Mouse (Mus musculus) liver, embryonic 12.5 days (tissue): ENCODE results near the gene Rnf151. TPM values are rescaled to one million over a fixed set of nuclear protein-coding genes. Genes with fewer than 3 reads are reported as not detected.
A peak's percentile ranks its signal among the peaks of the same experiment; 100 is the strongest.

Source experiments
- ATAC-seq: fragments of 200-750 bp; cut with Nextera tagmentation; 2 replicates; pipeline ENCODE4 v1.8.0; 2017; ENCODE audit warnings: moderate number of reproducible peaks, mild to moderate bottlenecking, moderate library complexity
- H3K27ac ChIP-seq: fragments of 300-500 bp; sonication (generic); 2 replicates; pipeline ENCODE4 v1.5.1; 2016; ENCODE audit warnings: mild to moderate bottlenecking
- H3K27me3 ChIP-seq: fragments of 300-500 bp; sonication (generic); replicated peaks from 2 replicates; pipeline ENCODE4 v1.6.1; 2016; ENCODE audit warnings: mild to moderate bottlenecking, moderate library complexity
- H3K36me3 ChIP-seq: fragments of 300-500 bp; sonication (generic); 2 replicates; pipeline ENCODE4 v1.6.1; 2016; ENCODE audit warnings: mild to moderate bottlenecking, moderate library complexity
- H3K4me1 ChIP-seq: fragments of 300-500 bp; sonication (generic); 2 replicates; pipeline ENCODE4 v1.6.1; 2016
- H3K4me2 ChIP-seq: fragments of 300-500 bp; sonication (generic); 2 replicates; pipeline ENCODE4 v1.6.1; 2016; ENCODE audit warnings: mild to moderate bottlenecking, moderate library complexity
- H3K4me3 ChIP-seq: fragments of 300-500 bp; sonication (generic); 2 replicates; pipeline ENCODE4 v1.5.1; 2016; ENCODE audit warnings: mild to moderate bottlenecking, moderate library complexity
- H3K9ac ChIP-seq: fragments of 300-500 bp; sonication (generic); 2 replicates; pipeline ENCODE4 v1.6.1; 2016; ENCODE audit warnings: mild to moderate bottlenecking, moderate library complexity
- H3K9me3 ChIP-seq: fragments of 300-500 bp; sonication (generic); replicated peaks from 2 replicates; pipeline ENCODE4 v1.6.1; 2016; ENCODE audit warnings: mild to moderate bottlenecking, moderate library complexity
- whole genome bisulfite sequencing: fragments of 180-500 bp; shearing (Covaris S2); methylation state at CpG from one replicate; pipeline ENCODE4 v1.1.7; 2016; ENCODE audit not compliant: insufficient replicate concordance; 5-methylcytosine and 5-hydroxymethylcytosine counted together
- polyA plus RNA-seq: library from polyadenylated mRNA; unstranded; fragments of >200 nt; fragmentation: Nextera tagmentation; extraction: Ambion mirVana; gene quantifications from 2 replicates; pipeline ENCODE4 v1.2.1, GENCODE M21; 2016

Rnf151 gene
- polyA plus RNA-seq, result 0.19 and 0.46 TPM in 2 replicates

DNA sequence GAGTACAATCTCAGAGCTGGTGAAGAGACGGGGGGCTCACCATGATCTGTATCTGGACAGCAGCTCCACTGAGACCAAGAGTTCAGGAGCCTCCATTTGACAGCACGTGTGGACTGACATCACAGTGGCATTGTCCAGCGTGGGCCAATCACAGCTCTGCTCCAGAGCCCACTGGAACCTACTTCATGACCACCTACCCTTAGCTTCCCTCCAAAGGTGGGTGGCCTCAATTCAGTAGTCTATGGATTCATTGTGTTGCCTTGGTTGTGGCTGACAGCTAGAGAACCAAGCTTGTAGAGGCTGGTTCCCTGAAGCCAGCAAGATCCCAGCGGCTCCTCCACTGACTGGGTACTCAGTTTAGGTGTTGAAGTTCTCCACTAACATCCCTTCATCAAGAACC lies at the start of gene Rnf151, which contains the start of gene Rps2:
TSS of gene Rnf151 (minus strand) at position 121 of the 400 bp plus-strand sequence.
TSS of gene Rps2 (plus strand) at position 174 of the 400 bp plus-strand sequence.
- H3K4me3 ChIP-seq, result peak within 1 kb of the TSS; percentile 92
- H3K4me1 ChIP-seq, result peaks cover 33% of the 10 kb centered on the region
- H3K27me3 ChIP-seq, result no peaks in the 10 kb centered on the region
- no peaks in the 10 kb centered on the region for H3K9me3 ChIP-seq
- no peak for ATAC-seq
- H3K27ac ChIP-seq, result peak within 1 kb of the TSS; percentile 85
- H3K4me2 ChIP-seq, result peak within 1 kb of the TSS; percentile 80
- peak within 1 kb of the TSS; percentile 93 for H3K9ac ChIP-seq
- H3K36me3 ChIP-seq, result peaks cover 59% of the 10 kb centered on the region
- WGBS, result 67% methylated on average over 4 of the region's 4 CpGs

- no peak overlapping the region for H3K4me3 ChIP-seq
- ATAC-seq, result no peak
- H3K27ac ChIP-seq, result no peak overlapping the region
- H3K36me3 ChIP-seq, result no peaks in the 10 kb centered on the region
- H3K27me3 ChIP-seq, result peaks cover 79% of the 10 kb centered on the region
- H3K9ac ChIP-seq, result no peak overlapping the region
- no peak overlapping the region for H3K4me2 ChIP-seq
- no peaks in the 10 kb centered on the region for H3K9me3 ChIP-seq
- WGBS, result 27% methylated on average over 12 of the region's 12 CpGs
- no peaks in the 10 kb centered on the region; the same call in 1 of the 2 replicates for H3K4me1 ChIP-seq
Observed at GRCm38 (mm10) chr17:24766266-24766875, 48.5 kb upstream of the Rnf151 start.

DNA sequence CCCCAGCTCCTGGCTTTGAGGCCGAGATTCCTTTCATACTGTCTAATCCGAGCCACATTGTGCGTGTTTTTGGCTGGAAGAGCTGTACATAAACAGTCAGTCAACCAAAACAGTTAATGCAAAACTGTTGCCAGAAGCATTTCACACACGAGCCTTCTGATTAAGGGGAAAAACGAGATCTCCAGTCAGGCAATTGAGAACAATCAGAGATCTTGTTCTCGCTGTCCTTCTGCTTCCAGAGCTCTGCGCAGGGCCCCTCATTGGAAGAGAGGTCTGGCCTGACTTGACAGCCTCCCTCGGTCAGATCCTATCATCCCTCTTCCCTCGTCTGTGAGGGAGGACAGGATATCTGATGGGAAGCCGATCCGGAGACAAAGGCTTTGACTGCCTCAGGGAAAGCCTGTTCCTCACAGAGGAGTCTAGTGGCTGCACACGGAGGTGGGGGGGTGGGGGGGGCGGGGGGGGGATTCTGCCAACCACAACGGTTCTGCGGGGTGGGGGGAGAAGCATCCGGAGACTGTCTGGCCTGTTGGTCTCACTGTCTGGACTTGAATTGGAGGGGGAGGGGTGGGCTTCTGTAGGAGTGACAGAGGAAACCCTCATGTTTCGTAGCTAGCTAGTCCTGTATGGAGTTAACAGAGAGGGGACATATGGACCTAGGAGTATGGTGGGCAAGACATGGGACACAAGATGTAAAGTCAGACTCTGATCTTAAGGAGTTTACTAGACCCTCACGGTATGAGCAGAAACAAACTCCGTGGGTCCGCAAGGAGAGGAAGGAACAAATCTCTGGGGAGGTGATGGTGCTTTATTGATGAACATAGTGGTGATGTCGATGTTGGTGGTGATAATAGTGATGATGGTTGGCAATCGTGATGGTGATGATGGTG lies 47.4 kb upstream of the Rnf151 start:
- H3K36me3 ChIP-seq, result no peaks in the 10 kb centered on the region
- no peak for ATAC-seq
- no peak overlapping the region for H3K4me2 ChIP-seq
- H3K4me1 ChIP-seq, result no peaks in the 10 kb centered on the region; the same call in 1 of the 2 replicates
- peaks cover 89% of the 10 kb centered on the region for H3K27me3 ChIP-seq
- no peak overlapping the region for H3K4me3 ChIP-seq
- WGBS, result 33% methylated on average over 22 of the region's 22 CpGs
- H3K27ac ChIP-seq, result no peak overlapping the region
- no peaks in the 10 kb centered on the region for H3K9me3 ChIP-seq
- H3K9ac ChIP-seq, result no peak overlapping the region

GRCm38 (mm10) chr17:24761121-24761520 lies 43.3 kb upstream of the Rnf151 start:
- 41% methylated on average over 5 of the region's 5 CpGs for WGBS

DNA sequence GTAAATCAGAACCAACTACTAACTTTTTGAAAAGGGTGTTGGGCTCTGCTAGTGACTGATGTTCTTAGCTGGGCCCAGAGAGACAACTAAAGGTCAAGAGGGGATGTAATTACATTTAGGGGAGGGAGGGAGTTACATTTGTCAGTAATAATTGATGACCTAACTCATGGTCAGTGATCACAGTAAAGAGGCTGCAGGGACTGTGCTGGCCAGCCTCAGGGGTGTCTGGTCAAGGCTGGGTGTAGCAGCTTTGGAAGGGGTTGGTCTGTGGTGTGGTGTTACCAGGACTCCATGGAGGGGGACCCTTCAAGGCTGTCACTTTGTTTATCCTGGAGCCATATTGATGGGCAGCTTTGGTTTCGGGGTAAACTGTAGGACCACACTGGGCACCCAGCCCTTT lies 39.5 kb upstream of the Rnf151 start:
- no peaks in the 10 kb centered on the region for H3K9me3 ChIP-seq
- H3K4me2 ChIP-seq, result no peak overlapping the region
- no peak overlapping the region for H3K27ac ChIP-seq
- H3K36me3 ChIP-seq, result no peaks in the 10 kb centered on the region
- 74% methylated on average over 1 of the region's 1 CpGs for WGBS
- H3K9ac ChIP-seq, result no peak overlapping the region
- H3K27me3 ChIP-seq, result peaks cover 94% of the 10 kb centered on the region
- no peak overlapping the region for H3K4me3 ChIP-seq
- peaks cover 12% of the 10 kb centered on the region for H3K4me1 ChIP-seq
- no peak for ATAC-seq

More at GRCm38 (mm10) chr17:24761121-24761520, 43.3 kb upstream of the Rnf151 start:
- H3K4me3 ChIP-seq, result no peak overlapping the region
- no peak overlapping the region for H3K4me2 ChIP-seq
- no peak overlapping the region for H3K27ac ChIP-seq
- H3K4me1 ChIP-seq, result no peaks in the 10 kb centered on the region; the same call in 1 of the 2 replicates
- H3K9me3 ChIP-seq, result no peaks in the 10 kb centered on the region
- H3K27me3 ChIP-seq, result peaks cover 88% of the 10 kb centered on the region
- no peak for ATAC-seq
- H3K36me3 ChIP-seq, result no peaks in the 10 kb centered on the region
- no peak overlapping the region for H3K9ac ChIP-seq

GRCm38 (mm10) chr17:24752415-24753394 lies 34.8 kb upstream of the Rnf151 start, which contains the start of gene Hs3st6:
Gene Hs3st6 (plus strand): TSS chr17:24752988.
- ATAC-seq, result peak; percentile 74
- peak within 1 kb of the TSS; percentile 50 for H3K4me3 ChIP-seq

GRCm38 (mm10) chr17:24751528-24751927 lies 33.7 kb upstream of the Rnf151 start:
- Histone ChIP-seq H3K27me3 (peaks cover 93% of the 10 kb centered on the region), H3K27ac (no peak overlapping the region), H3K4me2 (no peak overlapping the region), H3K36me3 (no peaks in the 10 kb centered on the region), H3K4me3 (no peak overlapping the region), H3K9ac (no peak overlapping the region), H3K4me1 (peaks cover 16% of the 10 kb centered on the region), H3K9me3 (no peaks in the 10 kb centered on the region)
- 13% methylated on average over 4 of the region's 4 CpGs for WGBS
- ATAC-seq, result no peak

More at GRCm38 (mm10) chr17:24752415-24753394, 34.8 kb upstream of the Rnf151 start, which contains the start of gene Hs3st6:
- Histone ChIP-seq H3K4me2 (peak within 1 kb of the TSS; percentile 75), H3K27ac (no peak within 1 kb of the TSS), H3K9ac (0 out of 2 replicates have a peak within 1 kb of the TSS, but pooled peaks have one; percentile 23), H3K27me3 (peaks cover 93% of the 10 kb centered on the region), H3K9me3 (no peaks in the 10 kb centered on the region), H3K4me1 (peaks cover 16% of the 10 kb centered on the region), H3K36me3 (no peaks in the 10 kb centered on the region)
- WGBS, result 1% methylated on average over 75 of the region's 82 CpGs

- Histone ChIP-seq H3K36me3 (peaks cover 10% of the 10 kb centered on the region), H3K9me3 (no peaks in the 10 kb centered on the region), H3K4me3 (no peak overlapping the region), H3K27me3 (peaks cover 57% of the 10 kb centered on the region), H3K9ac (no peak overlapping the region), H3K4me1 (no peaks in the 10 kb centered on the region), H3K4me2 (no peak overlapping the region), H3K27ac (no peak overlapping the region)
- 47% methylated on average over 4 of the region's 4 CpGs for WGBS
- ATAC-seq, result no peak
Observed at GRCm38 (mm10) chr17:24746986-24747385, 29.1 kb upstream of the Rnf151 start.

- no peak overlapping the region for H3K4me2 ChIP-seq
Observed at GRCm38 (mm10) chr17:24745526-24746497, 27.9 kb upstream of the Rnf151 start.

GRCm38 (mm10) chr17:24744381-24744780 lies 26.5 kb upstream of the Rnf151 start:
- Histone ChIP-seq H3K4me1 (peaks cover 6% of the 10 kb centered on the region), H3K4me3 (no peak overlapping the region), H3K27ac (no peak overlapping the region), H3K4me2 (no peak overlapping the region), H3K9ac (no peak overlapping the region), H3K9me3 (no peaks in the 10 kb centered on the region), H3K27me3 (peaks cover 31% of the 10 kb centered on the region), H3K36me3 (peaks cover 33% of the 10 kb centered on the region)
- ATAC-seq, result no peak
- WGBS, result 66% methylated on average over 3 of the region's 3 CpGs

More at GRCm38 (mm10) chr17:24745526-24746497, 27.9 kb upstream of the Rnf151 start:
- H3K4me1 ChIP-seq, result no peaks in the 10 kb centered on the region
- peak; percentile 60 for ATAC-seq
- WGBS, result 15% methylated on average over 7 of the region's 7 CpGs
- H3K9ac ChIP-seq, result no peak overlapping the region
- H3K27ac ChIP-seq, result no peak overlapping the region
- H3K36me3 ChIP-seq, result peaks cover 22% of the 10 kb centered on the region
- H3K4me3 ChIP-seq, result no peak overlapping the region
- H3K27me3 ChIP-seq, result peaks cover 45% of the 10 kb centered on the region
- no peaks in the 10 kb centered on the region for H3K9me3 ChIP-seq
